Mouse (Mus musculus): ENCODE data around the gene F2.
"Not testable (repeated sequence)": the region's sequence is repeated elsewhere in the genome, so short reads cannot be mapped to it uniquely, and the experiment has no call there.

The F2 gene

DNA sequence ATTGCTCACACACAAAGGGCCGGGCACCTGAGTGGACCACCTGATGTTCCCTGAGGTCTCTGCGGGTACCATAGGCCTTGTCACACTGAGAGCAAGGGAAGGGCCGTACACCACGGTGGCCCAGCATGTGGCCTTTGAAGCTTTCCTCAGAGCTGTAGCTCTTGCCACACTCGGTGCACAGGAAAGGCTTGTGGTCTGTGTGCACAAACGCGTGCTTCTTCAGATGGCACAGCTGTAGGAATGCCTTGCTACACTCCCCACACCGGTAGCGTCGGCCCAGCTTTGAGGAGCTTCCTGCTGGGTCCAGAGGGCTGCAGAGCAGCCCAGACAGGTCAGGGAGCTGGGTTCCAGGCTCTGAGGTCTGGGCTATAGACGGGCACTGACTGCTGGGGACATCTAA lies 9.6 kb upstream of the F2 start:
- DNase-seq: no peak

DNA sequence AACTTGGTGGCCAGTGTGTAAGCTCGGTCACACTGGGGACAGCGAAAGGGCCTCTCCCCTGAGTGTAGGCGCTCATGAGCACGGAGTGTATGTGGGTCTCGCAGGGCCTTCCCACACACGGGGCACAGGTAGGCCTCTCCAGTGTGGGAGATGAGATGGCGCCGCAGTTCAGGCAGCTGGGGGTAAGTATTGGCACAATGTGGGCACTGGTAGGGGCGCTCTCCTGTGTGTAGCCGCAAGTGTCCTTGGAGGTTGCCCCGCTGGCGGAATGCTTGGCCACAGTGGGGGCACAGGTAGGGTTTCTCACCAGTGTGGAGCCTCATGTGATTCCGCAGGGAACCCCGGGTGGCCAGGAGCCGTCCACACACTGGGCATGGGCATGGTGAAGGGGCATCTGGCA lies 9.1 kb upstream of the F2 start:
- DNase-seq: no peak

DNA sequence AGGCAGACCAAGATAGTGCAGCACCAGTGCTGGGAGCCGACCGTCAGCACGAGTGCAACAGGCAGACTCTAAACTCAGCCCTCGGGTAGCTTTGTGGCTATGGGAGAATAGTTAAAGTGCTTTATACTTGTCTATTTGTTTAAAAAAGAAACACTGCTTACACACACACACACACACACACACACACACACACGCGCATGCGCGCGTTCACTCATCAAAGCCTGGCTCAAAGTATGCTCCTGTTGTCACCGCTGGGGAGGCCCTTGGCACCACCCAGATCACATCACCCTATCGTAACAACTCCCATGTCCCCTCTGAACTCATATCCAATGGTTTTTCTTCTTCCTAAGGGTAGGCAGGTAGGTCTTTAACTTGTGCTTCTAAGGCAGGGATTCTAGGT lies 7.8 kb upstream of the F2 start:
- no peak for DNase-seq

DNA sequence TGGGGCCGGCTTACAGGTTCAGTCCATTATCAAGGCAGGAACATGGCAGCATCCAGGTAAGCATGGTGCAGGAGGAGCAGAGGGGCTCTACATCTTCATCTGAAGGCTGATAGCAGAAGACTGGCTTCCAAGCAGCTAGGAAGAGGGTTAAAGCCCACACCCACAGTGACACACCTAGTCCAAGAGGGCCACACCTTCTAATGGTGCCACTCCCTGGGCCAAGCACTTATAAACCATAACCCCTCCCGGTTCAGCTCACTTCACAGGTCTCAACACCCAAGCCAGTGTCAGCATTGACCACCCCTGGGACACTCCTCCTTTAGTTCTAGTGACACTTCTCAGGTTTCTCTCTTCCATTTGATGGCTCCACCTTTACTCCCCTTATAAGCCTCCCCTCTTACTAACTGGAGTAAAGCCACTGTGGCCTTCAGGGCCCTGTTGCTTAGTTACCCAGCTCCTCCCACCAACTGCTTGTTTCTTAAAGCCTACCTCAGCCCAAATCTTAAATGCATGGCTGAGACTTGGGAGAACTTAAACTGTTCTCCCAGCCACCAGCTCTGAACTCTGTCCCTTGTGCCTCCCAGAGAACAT lies 6.7 kb upstream of the F2 start:
- no peak for DNase-seq

DNA sequence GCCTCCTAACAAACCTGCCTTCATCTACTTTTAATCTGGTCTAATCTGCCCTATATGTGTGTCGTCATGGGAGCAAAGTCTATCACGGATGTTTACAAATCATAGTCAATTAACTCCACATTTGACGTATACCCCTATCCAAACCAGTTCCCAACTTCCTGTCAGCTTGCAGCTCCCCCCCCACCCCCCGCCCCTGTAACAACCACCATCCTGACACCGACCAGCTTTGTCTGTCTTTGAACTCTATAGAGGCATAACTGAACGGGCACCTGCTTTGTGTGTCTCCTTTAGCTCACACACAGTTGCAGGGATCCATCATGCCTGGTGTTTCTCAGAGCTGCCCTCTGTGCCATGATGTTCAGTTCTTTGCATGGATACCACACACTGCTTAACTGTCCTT lies 2.7 kb upstream of the F2 start:
- DNase-seq: no peak

DNA sequence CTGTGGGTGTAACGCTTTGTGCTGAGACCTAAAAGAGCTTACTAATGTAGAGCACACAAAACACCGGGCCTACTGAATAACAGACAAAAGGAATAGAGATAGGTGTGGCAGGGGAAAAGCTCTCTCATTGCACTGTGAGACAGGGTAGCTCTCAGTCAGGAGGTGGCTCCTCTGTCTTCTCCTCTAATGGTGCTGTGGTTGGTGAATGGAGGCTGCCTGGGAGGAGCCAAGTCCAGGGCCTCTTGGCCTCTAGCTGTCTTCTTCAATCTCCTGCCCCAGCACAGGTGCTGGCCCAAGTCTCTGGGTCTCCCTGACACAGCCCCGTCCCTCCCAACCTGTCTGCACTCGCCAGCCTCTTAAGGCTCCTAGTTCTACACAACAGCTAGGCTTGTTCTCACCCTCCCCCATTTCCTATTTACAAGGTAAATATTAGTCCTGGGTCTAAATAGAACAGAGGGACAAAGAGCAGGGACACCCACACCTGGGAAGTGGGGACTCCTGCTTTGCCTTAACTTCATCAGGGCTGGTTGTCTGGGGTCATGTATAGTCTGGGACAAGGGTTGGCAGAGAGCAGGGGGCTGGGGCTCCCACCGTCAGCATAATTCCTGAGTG lies 619 bp upstream of the F2 start:
- no peak for DNase-seq

DNA sequence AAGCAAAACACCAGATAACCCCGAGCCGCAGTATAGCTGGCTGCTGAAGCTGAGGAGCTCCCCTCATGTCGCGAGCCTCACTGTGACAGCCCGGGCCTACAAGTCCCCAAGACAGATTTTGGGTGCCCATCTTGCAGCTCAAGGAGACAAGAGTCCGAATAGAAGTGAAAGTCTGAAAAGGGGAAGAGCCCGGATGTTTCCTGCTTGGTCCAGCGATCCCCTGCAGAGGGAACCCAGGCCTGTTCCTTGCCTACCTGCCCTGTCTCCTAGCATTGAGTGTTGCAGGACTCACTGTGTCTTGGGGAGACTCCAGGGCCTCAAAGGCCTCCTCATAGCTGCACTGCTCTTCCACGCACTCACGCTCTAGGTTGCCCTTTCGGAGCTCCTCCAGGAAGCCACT lies 728 bp downstream of the F2 start:
- DNase-seq: peak in 1 of 2 experiments; percentile 21

DNA sequence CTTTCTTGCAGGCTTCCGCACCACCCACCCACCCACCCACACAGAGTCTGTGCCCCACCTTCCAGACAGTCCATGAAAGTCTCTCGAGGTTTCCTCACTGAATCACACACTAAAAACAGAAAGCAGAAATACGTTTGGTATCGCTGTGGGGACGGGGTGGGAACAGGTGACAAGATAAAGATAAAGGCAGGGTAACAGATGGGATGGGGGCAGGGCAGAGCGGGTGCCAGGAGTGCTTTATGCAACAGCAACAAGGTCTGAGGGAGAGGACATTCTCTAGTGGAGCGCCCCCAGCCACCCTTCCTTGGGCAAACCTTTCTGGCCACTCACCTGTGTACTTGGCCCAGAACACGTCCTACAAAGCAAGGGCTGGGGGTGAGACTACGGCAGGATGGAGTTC lies 1.4 kb downstream of the F2 start:
- no peak for DNase-seq

DNA sequence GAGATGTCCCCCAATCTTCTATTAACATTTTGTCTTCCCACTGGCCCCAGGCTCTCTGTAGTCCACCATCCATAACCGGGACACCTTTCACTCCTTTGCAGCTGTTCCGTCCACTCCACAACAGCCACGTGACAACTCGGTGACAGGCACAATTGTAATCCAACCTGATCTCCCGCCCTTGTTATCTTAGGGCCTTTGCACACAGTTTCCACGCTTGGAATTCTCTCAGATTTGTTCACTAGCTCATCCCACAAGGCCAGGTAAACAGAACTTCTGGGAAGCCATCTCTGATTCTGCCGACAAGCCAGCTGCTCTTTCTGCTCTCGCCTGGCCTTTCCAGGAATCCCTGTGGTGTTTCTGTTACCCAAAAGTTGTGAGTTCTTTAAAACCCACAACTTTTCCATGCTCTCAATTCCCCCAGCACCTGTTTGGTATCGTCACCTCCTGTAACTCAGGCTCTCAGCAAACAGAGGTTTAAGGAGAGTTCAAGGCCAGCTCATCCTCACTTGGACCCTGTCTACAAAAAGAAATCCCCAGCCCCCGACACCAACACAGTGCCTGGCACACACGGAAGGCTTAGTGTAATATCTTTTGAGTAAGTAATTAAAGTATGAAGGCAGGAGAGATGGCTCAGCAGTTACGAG lies 2.8 kb downstream of the F2 start:
- DNase-seq: no peak

DNA sequence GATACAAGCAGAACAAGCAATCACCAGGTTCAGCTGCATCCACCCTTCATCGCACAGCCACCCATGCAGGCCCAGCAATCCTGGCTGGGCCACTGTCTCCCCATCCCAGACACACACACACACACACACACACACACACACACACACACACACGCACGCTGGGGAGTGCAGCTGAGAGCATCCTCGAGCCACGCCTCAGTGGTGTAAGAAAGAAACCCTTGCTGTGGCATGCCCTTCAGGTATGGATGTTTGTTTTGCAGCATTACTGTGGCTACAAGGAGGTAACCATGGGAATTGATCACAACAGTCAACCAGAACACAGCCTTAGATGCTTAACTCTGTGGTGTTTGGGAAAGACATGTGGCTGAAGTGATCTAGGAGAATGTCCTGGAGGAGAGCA lies 3.9 kb downstream of the F2 start:
- DNase-seq: no peak

DNA sequence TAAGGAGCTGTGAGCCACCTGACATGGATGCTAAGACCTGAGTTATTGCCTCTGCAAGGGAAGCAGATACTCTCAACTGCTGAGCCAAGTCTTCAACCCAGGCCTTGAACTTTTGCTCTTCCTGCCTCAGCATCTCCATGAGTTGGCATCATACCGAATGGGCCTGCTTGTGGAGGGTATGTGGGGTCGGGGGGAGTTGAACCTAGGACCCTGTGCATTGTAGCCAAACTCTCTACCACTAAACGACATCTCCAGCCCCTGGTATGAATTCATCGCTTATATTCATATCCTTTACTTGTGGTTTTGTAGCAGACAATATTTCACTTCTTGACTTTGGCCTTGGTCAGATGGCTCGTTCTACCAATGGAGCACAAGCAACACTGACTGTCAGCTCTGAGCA lies 4.4 kb downstream of the F2 start:
- DNase-seq: no peak

DNA sequence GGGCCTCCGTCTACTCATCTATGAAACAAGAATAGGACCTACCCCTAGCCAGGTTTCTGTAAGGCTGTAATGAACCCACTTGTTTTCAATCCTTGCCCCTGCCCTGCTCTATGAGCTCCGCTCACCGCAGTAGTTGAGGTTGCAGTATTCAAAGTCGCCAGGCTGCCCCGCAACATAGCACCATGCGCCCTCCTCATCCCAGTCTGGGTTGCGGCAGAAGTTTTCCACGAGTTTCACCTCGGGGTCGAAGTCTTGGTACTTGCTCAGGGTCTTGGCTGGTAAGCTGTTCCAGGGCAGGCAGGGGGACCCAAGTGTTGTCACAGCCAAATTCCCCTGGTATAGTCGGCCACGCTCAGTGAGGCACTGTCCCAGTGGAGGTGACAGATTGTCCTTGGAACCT lies 5.8 kb downstream of the F2 start:
- no peak for DNase-seq

DNA sequence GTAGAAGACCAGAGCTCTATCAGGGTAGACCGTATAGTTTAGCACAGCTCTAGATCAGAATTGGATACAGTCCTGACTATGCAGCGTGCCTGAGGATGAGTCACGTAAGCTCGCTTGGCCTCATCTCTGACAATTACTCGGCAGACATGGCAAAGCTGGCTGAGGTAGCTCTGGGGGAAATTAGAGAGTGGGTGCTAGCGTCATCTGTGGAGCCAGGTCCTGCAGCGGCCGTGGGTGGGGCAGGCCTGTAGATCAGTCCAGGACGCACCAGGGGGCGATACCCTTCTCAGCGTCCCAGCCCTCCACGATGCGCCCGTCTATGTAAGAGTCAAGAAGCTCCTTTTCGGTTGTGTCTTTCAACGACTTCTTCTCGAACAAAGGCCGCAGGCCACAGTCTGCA lies 6.5 kb downstream of the F2 start:
- DNase-seq: no peak

DNA sequence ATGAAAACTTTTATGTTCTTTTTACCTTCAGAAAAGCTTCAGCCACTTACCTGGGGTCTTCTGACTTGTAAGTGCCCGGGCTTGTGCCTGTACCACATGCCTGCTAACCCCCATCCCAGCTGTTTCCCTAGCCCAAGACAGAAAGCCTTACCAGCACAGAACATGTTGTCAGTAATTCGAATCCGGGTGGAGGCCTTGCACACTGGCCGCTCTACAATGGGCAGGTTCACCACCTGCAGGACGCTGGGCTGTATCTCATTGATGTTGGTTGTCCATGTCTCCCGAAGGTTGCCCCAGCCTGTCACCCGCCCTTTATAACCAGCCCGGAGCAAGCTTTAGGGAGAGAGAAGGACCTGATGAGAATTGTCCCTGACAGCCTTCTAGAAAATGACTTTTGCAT lies 8.0 kb downstream of the F2 start:
- no peak for DNase-seq

DNA sequence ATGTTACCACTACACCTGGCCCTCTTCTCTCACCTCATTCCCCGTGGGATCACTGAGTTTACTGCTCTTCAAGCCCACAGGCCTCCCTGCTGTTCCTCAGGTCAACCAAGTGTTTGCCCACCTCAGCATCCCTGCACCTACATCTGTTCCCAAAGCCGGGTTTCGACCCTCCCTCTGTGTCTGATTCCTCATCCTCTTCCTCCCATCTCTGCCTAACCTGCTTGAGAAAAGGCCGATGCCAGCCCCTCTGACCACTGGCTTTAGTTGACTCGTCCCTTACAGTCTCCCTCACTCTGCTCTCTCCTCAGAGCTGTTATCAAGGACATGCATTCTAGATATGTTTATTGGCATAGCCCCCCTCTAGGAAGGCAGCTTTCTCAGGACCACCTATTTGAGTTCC lies 8.7 kb downstream of the F2 start:
- no peak for DNase-seq

DNA sequence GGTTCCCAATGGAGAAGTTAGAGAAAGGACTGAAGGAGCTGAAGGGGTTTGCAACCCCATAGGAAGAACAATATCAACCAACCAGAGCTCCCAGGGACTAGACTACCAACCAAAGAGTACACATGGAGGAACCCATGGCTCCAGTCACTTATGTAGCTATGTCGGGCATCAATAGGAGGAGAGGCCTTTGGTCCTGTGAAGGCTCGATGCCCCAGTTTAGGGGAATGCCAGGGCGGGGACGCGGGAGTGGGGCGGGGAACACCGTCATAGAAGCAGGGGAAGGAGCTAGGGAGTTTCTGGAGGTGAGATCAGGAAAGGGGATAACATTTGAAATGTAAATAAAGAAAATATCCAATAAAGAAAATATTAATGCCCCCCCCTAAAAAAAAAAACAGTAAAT lies 12.8 kb downstream of the F2 start:
- not testable (repeated sequence) for DNase-seq

DNA sequence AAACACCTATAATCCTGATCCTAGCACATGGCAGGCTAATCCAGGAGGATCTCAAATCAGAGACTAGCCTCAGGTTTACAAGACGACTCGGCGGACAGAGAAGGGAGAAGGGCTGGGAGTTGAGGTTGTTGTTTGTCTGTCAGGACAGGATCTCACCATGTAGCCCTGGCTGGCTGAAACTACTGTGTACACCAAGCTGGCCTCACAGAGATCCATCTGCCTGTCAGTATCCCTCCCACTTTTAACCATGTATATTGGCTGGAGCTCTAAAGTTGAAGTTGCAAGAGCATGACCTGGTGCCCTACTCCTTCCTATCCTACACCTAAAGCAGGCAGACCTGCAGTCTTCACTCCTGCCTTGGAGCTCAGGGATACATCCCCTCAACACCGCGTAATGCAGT lies 13.9 kb downstream of the F2 start:
- DNase-seq: no peak

DNA sequence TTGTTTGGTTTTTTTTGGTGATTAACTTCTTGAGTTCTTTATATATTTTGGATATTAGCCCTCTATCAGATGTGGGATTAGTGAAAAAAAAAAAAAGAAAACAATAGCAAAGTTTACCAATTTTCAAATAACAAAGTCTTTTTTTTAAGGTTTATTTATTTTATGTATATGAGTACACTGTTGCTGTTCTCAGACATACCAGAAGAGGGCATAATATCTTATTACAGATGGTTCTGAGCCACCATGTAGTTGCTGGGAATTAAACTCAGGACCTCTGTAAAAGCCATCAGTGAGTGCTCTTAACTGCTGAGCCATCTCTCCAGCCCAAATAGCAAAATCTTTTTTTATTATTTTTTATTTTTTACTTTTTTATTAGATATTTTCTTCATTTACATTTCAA lies 26.8 kb downstream of the F2 start:
- DNase-seq: not testable (repeated sequence)

DNA sequence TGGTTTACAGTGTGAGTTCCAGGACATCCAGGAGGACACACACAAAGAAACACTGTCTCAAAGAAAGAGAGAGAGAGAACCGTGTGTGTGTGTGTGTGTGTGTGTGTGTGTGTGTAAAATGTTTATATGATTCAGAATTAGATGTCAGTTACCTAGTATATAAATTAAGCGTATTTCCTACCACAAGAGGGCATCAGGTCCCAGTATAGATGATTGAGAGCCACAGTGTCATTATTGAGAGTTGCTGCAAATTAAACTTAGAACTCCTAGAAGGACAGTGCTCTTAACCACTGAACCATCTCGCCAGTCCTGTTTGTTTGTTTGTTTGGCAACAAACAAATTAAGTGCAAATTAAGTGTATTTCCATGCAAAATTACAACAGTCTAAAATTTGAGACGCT lies 33.8 kb downstream of the F2 start:
- no peak for DNase-seq

DNA sequence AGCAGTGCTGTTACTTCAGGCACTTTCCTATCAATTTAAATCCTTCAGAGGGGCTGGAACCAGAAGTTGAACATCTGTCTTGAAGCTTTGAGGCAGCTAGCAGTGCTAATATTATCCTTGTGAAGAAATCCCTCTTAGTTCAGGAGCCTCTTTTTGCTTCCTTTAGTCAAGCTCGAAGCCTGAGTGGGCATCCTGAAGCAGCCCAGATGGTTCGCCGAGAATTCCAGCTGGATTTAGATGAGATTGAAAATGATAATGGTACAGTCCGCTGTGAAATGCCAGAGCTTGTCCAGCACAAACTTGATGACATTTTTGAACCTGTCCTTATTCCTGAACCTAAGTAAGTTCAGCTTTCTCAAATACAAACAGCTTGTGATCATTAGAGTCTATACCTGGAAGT lies 35.7 kb downstream of the F2 start:
- no peak for DNase-seq

DNA sequence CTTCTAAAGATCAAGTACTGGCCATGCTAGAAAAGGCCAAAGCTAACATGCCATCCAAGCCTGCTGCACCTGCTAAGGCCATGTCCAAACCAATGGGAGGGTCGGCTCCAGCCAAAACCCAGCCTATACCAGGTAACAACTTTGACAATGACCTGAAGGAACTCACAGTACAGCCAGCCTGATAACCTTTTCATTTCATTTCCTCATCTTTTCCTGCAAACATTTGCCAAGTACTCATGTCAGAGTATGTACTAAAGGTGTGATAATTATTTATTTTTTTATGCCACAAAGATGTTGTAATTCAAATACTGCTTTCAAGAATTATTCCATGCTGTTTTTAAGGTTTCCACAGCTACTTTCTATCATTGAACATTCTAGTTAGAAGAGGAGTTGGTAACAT lies 50.0 kb downstream of the F2 start:
- DNase-seq: no peak

DNA sequence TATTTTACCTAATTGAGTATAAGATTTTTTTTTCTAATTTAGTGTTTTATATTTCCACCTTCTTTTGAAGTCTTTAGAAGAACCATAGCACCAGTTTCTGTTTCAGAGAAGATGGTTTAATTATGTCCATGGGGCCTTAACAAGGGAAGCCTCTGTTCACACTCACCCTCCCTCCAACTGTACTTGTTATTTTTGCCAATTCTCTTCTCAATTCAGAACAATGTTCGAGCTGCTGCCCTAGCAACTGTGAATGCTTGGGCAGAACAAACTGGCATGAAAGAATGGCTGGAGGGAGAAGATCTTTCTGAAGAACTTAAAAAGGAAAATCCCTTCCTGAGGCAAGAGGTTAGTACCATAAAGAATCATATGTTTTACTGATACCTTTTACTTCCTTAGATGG lies 55.3 kb downstream of the F2 start:
- DNase-seq: no peak
